In the genomic region with DNA sequence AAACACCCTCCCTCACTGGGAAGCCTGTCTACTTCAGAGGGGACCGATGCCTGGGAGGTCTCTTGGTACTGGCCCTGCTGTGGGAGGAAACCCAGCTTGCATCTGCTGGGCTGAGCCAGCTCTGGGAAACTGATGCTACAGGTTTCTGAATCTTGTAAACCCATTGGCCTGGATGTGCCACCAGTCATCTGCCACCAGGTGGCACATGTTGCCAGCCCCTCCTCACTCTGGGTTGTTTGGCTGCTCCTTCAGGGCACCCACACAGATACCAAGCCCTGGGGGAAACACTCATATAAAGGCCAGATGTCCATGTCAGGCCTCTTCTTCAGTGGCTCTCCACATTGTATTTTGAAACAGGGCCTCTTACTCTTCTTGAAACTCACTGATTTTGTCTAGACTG, we compare ENCODE assay signal across 11 mouse cellular contexts. TPM values are rescaled to one million over a fixed set of nuclear protein-coding genes. Genes with fewer than 3 reads are reported as not detected.
A peak's percentile ranks its signal among the peaks of the same experiment; 100 is the strongest.
DNase-seq lines count a peak whose midpoint lies in the region; ATAC-seq and TF ChIP-seq lines count a peak whose summit lies in the region.
"Had no signal": no experiment of that assay in that cellular context is flagged by ENCODE, and none has a peak within 500 bp of the region (broad histone marks: within the 10 kb centered on the region; RNA-seq: fewer than 3 reads in every experiment).

No protein-coding gene starts in this region.

- intact Hi-C loops in heart, postnatal 36 days (cut with DNase I), result no loop called here

- H3K27ac ChIP-seq in heart, postnatal 0 days (ENCODE audit: low read depth), result no peak overlapping the region
- H3K27ac ChIP-seq in liver, adult 2 months (replicated peaks; ENCODE audit: insufficient read depth, low read depth, low read length), result no peak overlapping the region
- no peak overlapping the region for H3K27ac ChIP-seq in bone marrow macrophage, adult 2 months (ENCODE audit: insufficient read depth, low read depth, low read length)
- H3K27ac ChIP-seq: hindbrain, embryonic 14.5 days had no signal

- no peak for TF ChIP-seq POLR2A in liver, adult 2 months (IDR thresholded peaks at IDR 0.05; ENCODE audit: extremely low read depth, insufficient read depth, low read length)
- no peak for TF ChIP-seq POLR2A in bone marrow macrophage, adult 2 months (IDR thresholded peaks at IDR 0.05; ENCODE audit: borderline replicate concordance, low read depth, low read length)

- no peak overlapping the region for H3K4me3 ChIP-seq in heart, postnatal 0 days (ENCODE audit: low read depth, low read length)
- no peak overlapping the region for H3K4me3 ChIP-seq in liver, adult 2 months (ENCODE audit: insufficient read depth, low read depth, low read length)
- no peak overlapping the region for H3K4me3 ChIP-seq in E14TG2a.4 (replicated peaks; ENCODE audit: low read length)
- no peak overlapping the region for H3K4me3 ChIP-seq in bone marrow macrophage, adult 2 months (ENCODE audit: insufficient read depth, low read length)

- H3K9me3 ChIP-seq in heart, postnatal 0 days (replicated peaks; ENCODE audit: control insufficient read depth, low read length), result no peaks in the 10 kb centered on the region
- H3K9me3 ChIP-seq in E14TG2a.4 (ENCODE audit: low read length), result no peaks in the 10 kb centered on the region

- DNase-seq in heart, postnatal 0 days (ENCODE audit: low spot score), result no peak
- no peak for DNase-seq in heart, postnatal 36 days
- no peak for DNase-seq in liver, adult 2 months (ENCODE audit: extremely low read depth, low read depth, low spot score)
- DNase-seq in liver, result no peak
- DNase-seq: cerebellum, postnatal 36 days had no signal

- peak; percentile 33 for TF ChIP-seq CTCF in heart, postnatal 0 days (IDR thresholded peaks at IDR 0.05; ENCODE audit: low read depth)
- TF ChIP-seq CTCF in liver, adult 2 months (IDR thresholded peaks at IDR 0.05; ENCODE audit: low read depth, low read length), result peak; percentile 27; the same call in 1 of the 2 replicates
- peak; percentile 34 for TF ChIP-seq CTCF in E14TG2a.4 (conservative IDR thresholded peaks at IDR 0.05; ENCODE audit: low read length)
- peak; percentile 53 for TF ChIP-seq CTCF in bone marrow macrophage, adult 2 months (IDR thresholded peaks at IDR 0.05; ENCODE audit: low read depth, low read length)

- H3K4me1 ChIP-seq in heart, postnatal 0 days (ENCODE audit: control insufficient read depth, insufficient read depth), result no peaks in the 10 kb centered on the region
- no peaks in the 10 kb centered on the region for H3K4me1 ChIP-seq in liver, adult 2 months (ENCODE audit: control insufficient read depth, insufficient read depth, low read length)
- H3K4me1 ChIP-seq in E14TG2a.4 (replicated peaks; ENCODE audit: low read depth, low read length), result no peaks in the 10 kb centered on the region
- no peaks in the 10 kb centered on the region for H3K4me1 ChIP-seq in bone marrow macrophage, adult 2 months (ENCODE audit: control insufficient read depth, insufficient read depth, low read length)

- no peak for ATAC-seq in heart, postnatal 0 days (ENCODE audit: insufficient read depth, low read depth)
- no peak for ATAC-seq in erythroid progenitor cell, adult 5-6 weeks (replicated peaks; ENCODE audit: low FRiP score, poor library complexity, severe bottlenecking)
- ATAC-seq in erythroblast, adult 5-6 weeks (replicated peaks; ENCODE audit: low FRiP score, poor library complexity, severe bottlenecking), result no peak

- no peak for TF ChIP-seq EP300 in heart, postnatal 0 days (IDR thresholded peaks at IDR 0.05; ENCODE audit: low read depth)

- no peak overlapping the region for H3K9ac ChIP-seq in heart, postnatal 0 days (replicated peaks; ENCODE audit: low read depth, low read length)
- no peak overlapping the region for H3K9ac ChIP-seq in liver, adult 2 months (ENCODE audit: low read depth, low read length)
- H3K9ac ChIP-seq: hindbrain, embryonic 14.5 days had no signal

- H3K79me2 ChIP-seq in liver, adult 2 months (ENCODE audit: control insufficient read depth, insufficient read depth, low read length), result no peaks in the 10 kb centered on the region

- 85% methylated on average over 1 of the region's 1 CpGs for WGBS in heart, postnatal 0 days
- 84% methylated on average over 1 of the region's 1 CpGs for WGBS in liver, adult 2 months

- H3K36me3 ChIP-seq in heart, postnatal 0 days (replicated peaks; ENCODE audit: control insufficient read depth, insufficient read depth, low read length), result no peaks in the 10 kb centered on the region
- H3K36me3 ChIP-seq in liver, adult 2 months (ENCODE audit: control insufficient read depth, insufficient read depth, low read length), result no peaks in the 10 kb centered on the region
- no peaks in the 10 kb centered on the region for H3K36me3 ChIP-seq in E14TG2a.4 (ENCODE audit: insufficient read depth, low read length)

- no peak overlapping the region for H3K4me2 ChIP-seq in heart, postnatal 0 days (ENCODE audit: low read depth, low read length)
- H3K4me2 ChIP-seq: heart, embryonic 11.5 days; hindbrain, embryonic 14.5 days had no signal

- H3K27me3 ChIP-seq in heart, postnatal 0 days (ENCODE audit: control insufficient read depth, insufficient read depth, low read length), result no peaks in the 10 kb centered on the region
- no peaks in the 10 kb centered on the region for H3K27me3 ChIP-seq in liver, adult 2 months (ENCODE audit: control insufficient read depth, insufficient read depth, low read length)
- no peaks in the 10 kb centered on the region for H3K27me3 ChIP-seq in E14TG2a.4 (ENCODE audit: insufficient read depth, low read length)

RNA-seq across cellular contexts. Expression of a gene that starts 36.4 kb away (rescaled TPM):
- total RNA-seq in heart, postnatal 0 days (2014; rRNA removed; ENCODE audit: low replicate concordance), result not detected in 2 replicates
- polyA plus RNA-seq in heart, postnatal 0 days (2015; fragmentation: Nextera tagmentation; extraction: Ambion mirVana), result 0.34 TPM in 1 of 2 replicates, not detected in the other
- total RNA-seq in heart, postnatal 36 days (2021), result not detected
- total RNA-seq in liver, adult 2 months (2014; rRNA removed), result not detected in 2 replicates
- not detected in 2 replicates for polyA plus RNA-seq in liver, adult 2 months (2012; rRNA removed)
- not detected in 2 replicates for polyA plus RNA-seq in bone marrow macrophage, adult 2 months (2012; ENCODE audit: insufficient read depth, insufficient read length, missing spikeins)
- not detected in 2 replicates for total RNA-seq in erythroid progenitor cell, adult 5-6 weeks (2015; ENCODE audit: low replicate concordance)
- total RNA-seq in erythroid progenitor cell, adult 5-6 weeks (2017; ENCODE audit: low replicate concordance), result not detected in 2 replicates
- not detected in 2 replicates for total RNA-seq in erythroblast, adult 5-6 weeks (2015; ENCODE audit: low replicate concordance)
- not detected in 2 replicates for total RNA-seq in erythroblast, adult 5-6 weeks (2017; ENCODE audit: low replicate concordance)
